Mouse (Mus musculus): Measurements from ENCODE around the gene Prkch. TPM values are rescaled to one million over a fixed set of nuclear protein-coding genes. Genes with fewer than 3 reads are reported as not detected.

The Prkch gene
- total RNA-seq, 4 experiments from 2014 or later: 3.2 to 5.6 (median 4.3) TPM

DNA sequence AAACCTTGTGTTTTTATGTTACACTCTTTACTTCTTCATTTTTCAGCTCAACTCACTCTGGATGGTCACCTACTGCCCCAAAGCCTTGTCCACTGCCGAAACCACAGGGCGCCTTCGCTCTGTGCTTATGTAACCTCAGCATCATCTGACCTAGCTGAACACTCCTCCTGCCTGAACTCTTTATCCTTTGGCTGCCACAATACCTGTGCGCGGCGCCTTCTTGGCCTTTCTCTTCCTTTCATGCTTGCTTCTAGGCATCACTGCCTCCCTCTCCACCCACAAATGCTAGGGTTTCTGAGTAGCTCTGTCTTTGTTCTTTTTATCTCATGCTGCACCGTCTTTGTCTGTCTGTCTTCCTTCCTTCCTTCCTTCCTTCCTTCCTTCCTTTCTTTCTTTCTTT is 3.8 kb upstream of the Prkch start:
- DNase-seq (ENCODE audit: low spot score in 2 of 2): no peak

DNA sequence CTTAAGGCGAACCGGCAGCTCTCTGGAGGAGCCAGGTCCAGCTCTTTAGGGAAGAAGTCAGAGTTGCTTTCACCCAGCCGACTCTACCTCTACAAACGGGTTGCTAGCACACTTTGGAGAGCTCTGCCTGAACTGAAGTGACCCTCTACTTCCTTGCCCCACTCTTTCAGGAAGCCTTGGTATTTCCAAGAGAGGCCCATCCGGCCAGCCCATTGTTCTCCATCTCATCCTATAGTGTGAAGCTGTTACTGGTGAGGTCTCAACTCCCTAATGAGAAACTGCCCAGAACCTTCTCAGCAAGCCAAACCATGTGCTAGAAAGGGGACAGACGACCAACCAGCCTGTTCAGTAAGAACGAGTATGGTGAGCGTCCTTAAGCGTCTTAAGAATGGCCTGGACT is 1.3 kb upstream of the Prkch start:
- no peak for DNase-seq (ENCODE audit: low spot score in 2 of 2)

DNA sequence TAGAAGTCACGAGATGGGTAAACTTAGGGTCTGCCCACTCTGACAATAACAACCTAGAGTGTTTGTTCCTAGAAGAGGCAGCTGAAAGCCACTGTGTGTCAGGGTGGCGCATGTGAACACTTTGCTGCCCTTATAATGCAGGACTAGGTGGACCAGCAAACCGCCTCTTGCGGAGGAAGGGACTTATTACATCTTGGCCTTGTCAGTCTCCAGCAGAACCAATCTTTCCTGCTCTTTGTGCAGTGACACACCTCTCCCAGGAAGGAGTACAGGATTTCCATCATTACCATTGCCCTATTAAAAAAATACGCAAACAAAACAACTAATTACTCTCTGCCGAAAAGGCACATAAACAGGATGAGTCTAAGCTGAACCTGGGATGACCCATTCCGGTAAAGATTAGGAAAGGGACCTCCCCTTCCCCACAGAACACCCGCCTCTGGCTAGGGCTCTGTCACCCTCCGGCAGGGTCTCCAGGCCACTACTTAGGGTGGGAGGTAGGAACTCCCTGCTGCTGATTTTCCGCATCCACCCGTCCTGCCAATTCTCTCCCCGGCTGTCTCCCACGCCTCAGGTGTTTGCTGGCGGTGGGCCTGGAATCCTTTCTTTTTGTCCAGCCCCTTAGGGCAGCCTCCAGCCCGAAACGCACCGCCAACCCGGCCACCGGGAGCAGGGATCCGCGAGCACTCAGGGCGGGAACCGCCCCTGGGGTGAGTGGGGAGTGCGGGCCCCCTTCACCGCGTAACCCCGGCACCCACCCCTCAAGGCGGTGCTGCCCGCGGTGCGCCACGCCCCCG is 585 bp upstream of the Prkch start:
- DNase-seq (ENCODE audit: low spot score in 2 of 2): no peak

- no peak for DNase-seq (ENCODE audit: low spot score in 2 of 2)
Measured at GRCm38 (mm10) chr12:73585241-73585801, 725 bp downstream of the Prkch start.

DNA sequence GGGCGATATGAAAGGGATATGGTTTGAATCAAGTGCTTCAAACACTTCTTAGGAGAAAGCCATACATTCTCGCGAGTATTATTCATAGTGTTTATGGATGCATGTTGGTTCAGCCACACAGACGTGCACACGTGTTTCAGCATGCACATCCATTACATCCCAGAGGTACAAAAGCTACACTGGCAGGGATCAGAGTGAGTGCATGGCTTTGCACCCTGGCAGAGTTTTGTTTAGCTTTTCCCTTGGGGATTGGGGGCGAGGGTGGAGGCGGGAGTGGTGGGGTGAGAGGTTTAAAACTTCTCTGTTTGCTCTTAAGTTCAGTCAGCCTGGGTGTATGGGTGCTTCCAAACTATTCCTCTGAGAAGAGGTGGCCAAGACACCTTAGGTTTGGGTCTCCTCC is 1.3 kb downstream of the Prkch start:
- DNase-seq (ENCODE audit: low spot score in 2 of 2): no peak

DNA sequence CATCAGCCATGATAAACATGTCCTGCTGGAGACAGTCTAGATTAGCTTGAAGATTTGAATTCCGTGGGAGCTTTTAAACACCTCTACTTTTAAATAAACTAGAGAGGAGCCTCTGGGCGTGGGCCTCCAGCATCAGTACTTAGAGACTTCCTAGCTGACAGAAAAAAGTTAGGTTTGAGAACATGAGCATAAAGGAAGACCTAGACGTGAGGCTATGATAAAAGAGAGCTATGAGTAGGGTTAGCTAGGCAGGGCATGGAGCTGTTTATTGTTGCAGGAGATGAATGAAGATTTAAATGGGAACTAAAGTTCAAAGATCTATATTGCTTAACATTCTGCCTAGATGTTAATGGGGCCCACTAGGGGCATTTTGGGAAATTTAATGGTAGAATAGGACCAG is 2.7 kb downstream of the Prkch start:
- DNase-seq (ENCODE audit: low spot score in 2 of 2): no peak

GRCm38 (mm10) chr12:73590627-73591276 is 6.2 kb downstream of the Prkch start:
- DNase-seq (ENCODE audit: low spot score in 2 of 2): no peak

DNA sequence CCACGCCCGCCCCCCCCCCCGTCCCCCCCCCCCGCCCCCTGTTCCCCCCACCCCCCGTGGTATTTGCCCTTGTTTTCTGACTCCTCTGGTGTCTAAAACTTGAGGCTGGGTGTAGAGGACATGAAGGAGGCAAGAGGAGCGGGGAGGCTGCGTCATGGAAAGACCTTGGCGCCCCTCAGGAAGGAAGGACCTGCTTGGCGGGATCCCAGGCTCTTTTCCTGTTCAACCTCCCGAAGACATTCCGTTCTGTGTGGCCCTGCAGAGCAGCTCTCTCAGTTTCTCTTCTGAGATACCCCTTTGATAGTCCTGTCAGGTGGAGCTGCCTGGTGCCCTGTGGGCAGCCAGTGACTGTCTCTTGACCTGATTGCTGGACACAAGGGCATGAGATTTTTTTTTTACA is 7.0 kb downstream of the Prkch start:
- no peak for DNase-seq (ENCODE audit: low spot score in 2 of 2)

GRCm38 (mm10) chr12:73593021-73593798 is 8.6 kb downstream of the Prkch start:
- DNase-seq (ENCODE audit: low spot score in 2 of 2): no peak

GRCm38 (mm10) chr12:73594177-73594745 is 9.7 kb downstream of the Prkch start:
- DNase-seq (ENCODE audit: low spot score in 2 of 2): no peak

GRCm38 (mm10) chr12:73595226-73595625 is 10.6 kb downstream of the Prkch start:
- DNase-seq (ENCODE audit: low spot score in 2 of 2): no peak

DNA sequence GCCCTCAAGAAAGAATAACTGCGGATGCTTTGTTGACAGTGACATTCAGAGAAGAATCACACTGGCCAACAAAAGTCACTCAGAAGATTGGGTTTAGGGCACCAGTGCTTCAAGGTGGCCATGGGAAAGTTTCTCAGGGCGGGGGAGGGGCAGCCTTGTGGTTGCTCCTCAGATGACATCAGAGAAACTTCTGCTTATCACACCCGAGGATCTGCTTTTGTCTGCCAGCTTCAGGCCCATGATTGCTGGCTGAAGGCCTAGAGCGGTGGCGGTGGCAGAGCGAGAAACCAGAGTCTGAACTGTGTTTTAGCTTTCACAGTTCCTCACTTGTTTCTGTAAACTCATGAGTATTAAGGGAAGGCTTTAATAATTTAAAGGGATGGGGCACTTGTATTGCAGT is 13.6 kb downstream of the Prkch start:
- DNase-seq (ENCODE audit: low spot score in 2 of 2): no peak

DNA sequence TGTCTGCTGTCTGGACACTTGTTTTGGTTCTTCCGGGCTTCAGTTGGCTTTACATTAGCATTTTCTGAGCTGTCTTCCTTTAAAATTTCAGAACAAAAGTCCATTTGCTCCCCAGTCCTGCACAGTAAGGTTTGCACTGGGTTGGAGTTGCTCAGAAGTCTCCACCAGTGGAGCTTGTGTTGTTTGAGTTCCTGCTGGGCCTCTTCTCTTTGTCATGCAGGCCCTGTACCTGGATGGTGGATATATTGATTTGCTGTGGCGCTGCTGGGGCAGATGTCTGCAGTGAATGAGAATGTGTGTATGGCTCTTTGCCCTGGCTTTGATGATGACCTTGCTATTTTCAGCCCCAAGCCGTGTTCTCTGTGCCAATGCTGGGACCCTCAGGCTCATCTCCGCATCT is 15.9 kb downstream of the Prkch start:
- no peak for DNase-seq (ENCODE audit: low spot score in 2 of 2)

DNA sequence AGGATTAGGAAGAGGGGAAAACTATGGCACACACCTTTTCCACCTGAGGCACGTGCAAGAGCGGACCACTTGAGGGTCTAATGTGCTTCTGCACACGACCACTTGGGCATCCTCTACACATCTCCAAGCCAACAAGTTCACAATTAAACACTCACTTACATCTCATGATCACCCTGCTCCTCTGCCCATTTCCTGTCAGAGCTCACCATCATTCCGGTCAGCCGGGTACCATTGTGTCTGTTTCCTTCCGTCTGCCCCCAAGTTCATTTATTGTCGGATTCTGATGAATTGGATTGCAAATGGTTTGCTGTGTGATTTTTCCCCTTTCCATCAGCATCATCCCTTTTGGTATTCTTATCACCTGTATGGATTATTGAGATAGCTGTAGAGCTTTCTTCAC is 18.4 kb downstream of the Prkch start:
- no peak for DNase-seq (ENCODE audit: low spot score in 2 of 2)

- DNase-seq (ENCODE audit: low spot score in 2 of 2): no peak
Measured at GRCm38 (mm10) chr12:73603653-73604052, 19.1 kb downstream of the Prkch start.

DNA sequence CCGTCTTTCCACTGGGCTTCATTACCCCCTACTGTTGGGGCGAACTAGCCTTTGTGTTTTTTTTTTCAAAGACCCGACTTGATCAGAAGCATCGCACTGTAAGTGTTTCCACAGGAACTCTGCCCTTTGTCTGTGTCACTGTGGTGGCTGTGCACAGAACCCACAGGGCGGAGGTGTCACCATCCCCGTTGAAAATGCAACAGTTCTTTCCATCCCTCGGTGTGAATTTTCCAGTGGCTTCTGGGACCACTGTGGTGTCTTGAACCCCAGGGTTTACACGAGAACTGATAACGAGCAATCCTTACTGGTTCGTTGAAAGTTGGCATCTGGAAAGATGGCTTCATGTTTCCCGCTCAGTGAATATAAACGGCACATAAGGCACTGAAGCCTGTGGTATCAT is 20.2 kb downstream of the Prkch start:
- DNase-seq (ENCODE audit: low spot score in 2 of 2): no peak

GRCm38 (mm10) chr12:73605174-73605573 is 20.6 kb downstream of the Prkch start:
- no peak for DNase-seq (ENCODE audit: low spot score in 2 of 2)

GRCm38 (mm10) chr12:73607381-73608064 is 22.9 kb downstream of the Prkch start:
- no peak for DNase-seq (ENCODE audit: low spot score in 2 of 2)

DNA sequence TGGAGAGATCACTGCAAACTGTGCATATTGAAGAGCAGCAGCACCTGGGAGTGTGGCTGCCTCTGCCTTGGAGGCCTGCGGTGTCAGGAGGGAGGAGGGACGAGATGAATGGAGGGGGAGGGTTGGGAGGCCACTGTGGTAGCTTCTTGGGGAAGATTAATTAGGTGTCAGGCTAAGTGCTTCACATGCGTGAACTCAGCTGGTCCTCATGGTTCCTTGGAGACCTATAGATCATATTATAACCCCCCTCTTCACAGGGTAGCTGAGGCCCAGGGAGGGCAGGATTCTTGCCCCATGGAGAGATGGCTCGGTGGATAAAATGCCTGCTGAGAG is 23.4 kb downstream of the Prkch start:
- no peak for DNase-seq (ENCODE audit: low spot score in 2 of 2)

DNA sequence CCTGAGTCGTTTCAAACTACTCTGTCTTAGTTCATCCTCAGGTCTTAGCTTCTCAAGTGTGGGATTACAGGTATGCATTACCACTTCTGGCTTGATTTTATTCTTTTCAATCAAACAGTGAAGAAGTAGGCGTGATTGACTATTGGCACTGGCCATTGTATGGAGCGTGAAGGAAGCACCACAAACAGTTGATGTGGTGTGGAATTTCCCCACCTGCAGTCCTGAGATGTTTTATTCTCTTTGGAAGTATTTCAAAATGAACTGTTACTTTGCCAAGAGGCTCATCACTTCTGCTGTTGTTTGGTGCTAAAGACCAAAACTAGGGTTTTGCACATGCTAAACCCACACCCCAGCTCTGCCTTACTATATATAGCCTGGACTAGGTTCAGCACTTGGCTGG is 24.7 kb downstream of the Prkch start:
- DNase-seq (ENCODE audit: low spot score in 2 of 2): no peak

Measured in layer of hippocampus, adult 8-10 months (tissue).